Mouse (Mus musculus) cerebellum, postnatal 25 days (tissue): ENCODE data around the gene Tmem92.

Experiments
- DNase-seq, 2 experiments: peaks; one replicate each; pipeline ENCODE4 v3.0.0; 2021; ENCODE audit warnings: mixed read lengths in 2 of 2

Gene Tmem92

GRCm38 (mm10) chr11:94727306-94727705 is 55.2 kb downstream of the Tmem92 start:
- no peak for DNase-seq
